Mouse (Mus musculus) E14TG2a.4 (cell line): Measurements from ENCODE around the gene Esyt1.

Experiments
- CTCF ChIP-seq: conservative IDR thresholded peaks from 2 replicates; pipeline ENCODE4 v1.5.1; 2014; ENCODE audit warnings: low read length
- NANOG ChIP-seq: IDR thresholded peaks from 2 replicates; pipeline ENCODE4 v1.6.1; 2014; ENCODE audit warnings: borderline replicate concordance, low read length, mixed read lengths

- TF ChIP-seq CTCF (no peak), NANOG (no peak)
These were observed 19.9 kb upstream of the Esyt1 start for GRCm38 (mm10) chr10:128545570-128545898.
